Mouse (Mus musculus) forebrain, embryonic 12.5 days (tissue): ENCODE measurements around the gene Ankrd22. TPM values are rescaled to one million over a fixed set of nuclear protein-coding genes. Genes with fewer than 3 reads are reported as not detected.
"Not testable (repeated sequence)": the region's sequence is repeated elsewhere in the genome, so short reads cannot be mapped to it uniquely, and the experiment has no call there.

Experiments used
- ATAC-seq: fragments of 200-750 bp; cut with Nextera tagmentation; 2 replicates; pipeline ENCODE4 v1.8.0; 2017; ENCODE audit warnings: moderate TSS enrichment; ENCODE audit not compliant: low FRiP score
- H3K27ac ChIP-seq: fragments of 300-500 bp; sonication (generic); 2 replicates; pipeline ENCODE4 v1.5.1; 2016; ENCODE audit warnings: mild to moderate bottlenecking
- H3K27me3 ChIP-seq: fragments of 300-500 bp; sonication (generic); 2 replicates; pipeline ENCODE4 v1.6.1; 2016; ENCODE audit warnings: mild to moderate bottlenecking
- H3K36me3 ChIP-seq: fragments of 300-500 bp; sonication (generic); replicated peaks from 2 replicates; pipeline ENCODE4 v1.6.1; 2016; ENCODE audit warnings: mild to moderate bottlenecking
- H3K4me1 ChIP-seq: fragments of 300-500 bp; sonication (generic); 2 replicates; pipeline ENCODE4 v1.6.1; 2016
- H3K4me2 ChIP-seq: fragments of 300-500 bp; sonication (generic); 2 replicates; pipeline ENCODE4 v1.6.1; 2016; ENCODE audit warnings: mild to moderate bottlenecking, moderate library complexity
- H3K4me3 ChIP-seq: fragments of 300-500 bp; sonication (generic); replicated peaks from 2 replicates; pipeline ENCODE4 v1.5.1; 2016; ENCODE audit warnings: mild to moderate bottlenecking
- H3K9ac ChIP-seq: fragments of 300-500 bp; sonication (generic); 2 replicates; pipeline ENCODE4 v1.6.1; 2016; ENCODE audit warnings: mild to moderate bottlenecking
- H3K9me3 ChIP-seq: fragments of 300-500 bp; sonication (generic); 2 replicates; pipeline ENCODE4 v1.6.1; 2016
- WGBS: fragments of 180-500 bp; shearing (Covaris S2); methylation state at CpG from one replicate; pipeline ENCODE4 v1.1.7; 2016; 5-methylcytosine and 5-hydroxymethylcytosine counted together
- polyA plus RNA-seq: library from polyadenylated mRNA; unstranded; fragments of >200 nt; fragmentation: Nextera tagmentation; extraction: Ambion mirVana; gene quantifications from 2 replicates; pipeline ENCODE4 v1.2.1, GENCODE M21; 2016

Ankrd22 gene
- not detected in 2 replicates for polyA plus RNA-seq

DNA sequence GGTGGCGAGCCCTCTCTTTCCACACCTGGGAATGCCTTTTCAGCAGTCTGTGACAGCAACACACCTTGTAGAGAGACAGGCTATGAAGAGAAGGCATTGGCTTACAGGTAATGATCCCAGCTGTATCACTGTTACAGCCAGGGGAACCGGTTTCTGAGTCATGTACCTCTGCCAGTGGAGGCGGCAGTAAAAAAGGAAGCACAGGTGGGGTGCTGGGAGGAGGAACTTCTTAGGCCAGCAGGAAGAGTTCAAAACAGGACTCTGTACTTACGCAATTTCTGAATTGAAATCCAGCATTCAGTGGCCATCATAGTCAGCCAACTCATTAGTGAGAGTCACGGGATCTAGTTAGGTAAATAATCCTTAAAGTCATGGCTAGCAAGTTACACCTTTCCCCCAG, at the start of gene Ankrd22:
Ankrd22 (minus strand) TSS at position 163 of the 400 bp plus-strand sequence.
- no peak for ATAC-seq
- Histone ChIP-seq H3K9me3 (no peaks in the 10 kb centered on the region), H3K36me3 (no peaks in the 10 kb centered on the region), H3K9ac (no peak within 1 kb of the TSS), H3K4me1 (no peaks in the 10 kb centered on the region; the same call in 1 of the 2 replicates), H3K4me3 (no peak within 1 kb of the TSS), H3K4me2 (no peak within 1 kb of the TSS), H3K27me3 (no peaks in the 10 kb centered on the region), H3K27ac (no peak within 1 kb of the TSS)
- WGBS = 76% methylated on average over 5 of the region's 5 CpGs

DNA sequence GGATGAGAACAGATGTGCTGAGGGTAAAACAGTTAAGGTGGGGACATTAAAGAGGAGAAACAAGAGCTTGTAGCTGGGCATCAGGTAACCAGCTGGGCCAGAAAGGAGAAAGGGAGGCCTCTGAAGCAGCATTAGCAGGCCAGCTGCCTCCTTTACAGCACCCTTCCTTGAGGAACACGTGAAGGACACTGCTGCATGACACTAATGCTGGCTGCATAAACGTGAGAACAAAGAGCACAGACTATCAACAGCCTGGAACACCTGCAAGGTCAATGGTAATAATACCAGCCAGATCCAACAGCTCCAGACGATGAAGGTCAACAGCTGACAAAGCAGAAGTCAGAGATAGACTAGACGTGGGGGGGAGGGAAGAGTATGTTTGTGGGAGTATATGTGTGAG, 48.3 kb upstream of the Ankrd22 start:
- 80% methylated on average over 4 of the region's 4 CpGs for WGBS
- H3K4me2 ChIP-seq = no peak overlapping the region
- no peak overlapping the region for H3K27ac ChIP-seq
- no peaks in the 10 kb centered on the region for H3K9me3 ChIP-seq
- no peak for ATAC-seq
- no peaks in the 10 kb centered on the region for H3K4me1 ChIP-seq
- no peaks in the 10 kb centered on the region for H3K27me3 ChIP-seq
- no peak overlapping the region for H3K9ac ChIP-seq
- H3K36me3 ChIP-seq = no peaks in the 10 kb centered on the region
- H3K4me3 ChIP-seq = no peak overlapping the region

DNA sequence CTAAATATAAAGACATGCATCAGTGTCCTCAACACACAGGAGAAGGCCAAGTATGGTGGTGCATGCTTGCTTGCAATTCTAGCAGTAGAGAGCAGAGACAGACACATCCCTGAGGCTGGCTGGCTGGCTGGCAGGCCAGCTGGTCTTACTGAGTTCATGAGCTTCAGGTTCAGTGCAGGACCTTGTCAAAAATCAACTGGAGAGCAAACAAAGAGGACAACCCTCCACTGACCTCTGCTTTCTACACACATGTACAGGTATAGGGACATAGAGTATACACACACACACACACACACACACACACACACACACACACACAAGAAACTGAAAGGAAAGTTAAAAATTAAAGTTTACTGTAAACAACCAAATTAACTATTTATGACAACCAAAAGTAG, 47.4 kb upstream of the Ankrd22 start:
- H3K9ac ChIP-seq = no peak overlapping the region
- no peak for ATAC-seq

DNA sequence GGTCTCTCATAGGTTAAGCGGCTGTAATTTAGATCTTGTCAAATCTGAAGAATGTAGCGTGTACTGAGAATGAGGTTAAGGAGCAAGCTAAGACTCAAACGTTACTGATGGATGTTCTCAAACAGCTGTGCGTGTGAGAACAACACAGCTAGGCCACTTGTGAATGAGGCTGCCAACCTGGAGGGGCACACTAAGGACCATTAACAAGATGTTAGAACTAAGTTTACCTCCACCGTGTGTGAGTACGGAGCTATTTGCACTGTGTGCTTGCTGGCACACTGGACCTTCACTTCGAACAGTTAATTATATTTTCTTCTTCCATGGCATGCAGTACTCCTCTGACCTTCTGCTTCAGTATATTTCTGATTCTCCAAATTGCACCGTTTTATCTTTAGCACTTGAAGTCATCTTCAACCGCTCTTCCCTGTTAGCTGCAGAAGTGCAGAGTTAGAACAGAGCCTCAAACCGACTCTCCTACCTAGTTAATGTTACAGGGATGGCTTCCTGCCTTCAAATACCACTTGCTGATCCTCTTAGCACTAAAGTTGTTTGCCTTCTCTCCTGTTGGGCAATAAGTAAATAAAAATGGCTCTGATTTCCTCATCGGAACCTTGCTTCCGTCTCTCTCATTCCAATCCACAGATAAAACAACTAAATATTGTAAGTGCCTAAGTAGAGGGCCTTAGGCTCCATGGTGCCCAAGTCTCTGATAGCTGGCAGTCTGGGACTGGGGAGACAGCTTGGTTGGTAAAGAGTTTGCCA, 46.8 kb upstream of the Ankrd22 start:
- Histone ChIP-seq H3K27ac (no peak overlapping the region), H3K4me3 (no peak overlapping the region), H3K4me1 (no peaks in the 10 kb centered on the region), H3K4me2 (no peak overlapping the region), H3K27me3 (no peaks in the 10 kb centered on the region), H3K9ac (no peak overlapping the region), H3K36me3 (no peaks in the 10 kb centered on the region), H3K9me3 (no peaks in the 10 kb centered on the region)
- ATAC-seq = no peak
- WGBS = 90% methylated on average over 12 of the region's 12 CpGs

More for the DNA sequence above, 47.4 kb upstream of the Ankrd22 start:
- Histone ChIP-seq H3K9me3 (no peaks in the 10 kb centered on the region), H3K27me3 (no peaks in the 10 kb centered on the region), H3K27ac (no peak overlapping the region), H3K4me1 (no peaks in the 10 kb centered on the region), H3K4me3 (no peak overlapping the region), H3K4me2 (no peak overlapping the region), H3K36me3 (no peaks in the 10 kb centered on the region)

DNA sequence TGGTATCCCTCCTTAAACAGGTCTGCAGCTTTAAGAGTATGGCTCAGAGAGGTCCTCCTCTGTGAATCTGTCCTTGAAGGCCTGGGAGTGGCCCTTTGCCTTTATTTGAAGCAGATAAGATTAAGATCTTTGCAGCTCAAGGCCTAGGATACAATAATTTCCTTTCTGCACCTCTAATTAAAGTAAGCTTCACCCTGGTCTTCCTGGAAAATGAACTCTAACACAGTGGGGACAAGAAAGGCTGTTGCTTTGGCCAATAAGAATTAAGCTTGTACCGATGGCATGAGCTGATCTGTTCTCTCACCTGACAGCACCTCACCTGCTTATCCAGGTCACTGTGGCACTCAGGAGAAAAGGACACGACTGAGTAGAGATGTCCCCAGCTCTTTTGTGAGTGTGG, 45.0 kb upstream of the Ankrd22 start:
- Histone ChIP-seq H3K4me1 (no peaks in the 10 kb centered on the region), H3K9me3 (no peaks in the 10 kb centered on the region), H3K27me3 (no peaks in the 10 kb centered on the region), H3K36me3 (no peaks in the 10 kb centered on the region), H3K4me2 (no peak overlapping the region), H3K27ac (no peak overlapping the region), H3K9ac (no peak overlapping the region), H3K4me3 (no peak overlapping the region)
- 62% methylated on average over 2 of the region's 2 CpGs for WGBS
- no peak for ATAC-seq

DNA sequence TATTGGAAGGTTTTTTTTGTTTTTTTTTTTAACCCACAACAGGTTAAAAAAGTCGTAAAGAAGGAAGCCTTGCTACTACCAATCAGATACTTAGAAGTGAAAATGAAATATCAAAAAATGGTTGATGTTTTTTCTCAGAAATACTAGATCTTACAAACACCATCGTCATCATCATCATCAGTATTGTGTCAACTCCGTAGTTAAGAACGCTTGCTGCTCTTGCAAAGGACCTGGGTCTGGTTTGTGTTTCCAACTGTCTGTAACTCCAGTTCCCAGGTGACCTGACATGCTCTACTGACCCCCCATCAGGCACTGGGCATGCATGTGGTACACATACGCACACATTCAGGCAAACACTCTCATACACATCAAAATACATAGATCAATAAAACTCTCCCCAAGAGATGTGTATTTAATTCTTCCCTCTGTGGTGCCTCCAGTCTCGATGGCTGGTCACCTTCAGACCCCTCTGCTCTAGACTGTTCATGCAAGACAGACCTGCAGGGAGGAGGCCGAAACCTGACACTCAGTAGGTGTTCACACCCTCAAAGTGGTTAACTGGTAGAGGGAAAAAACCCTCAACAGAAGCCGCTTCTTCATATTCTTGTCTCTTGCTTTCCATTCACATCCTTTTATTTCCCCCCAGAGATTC, 44.2 kb upstream of the Ankrd22 start:
- Histone ChIP-seq H3K36me3 (no peaks in the 10 kb centered on the region), H3K4me3 (no peak overlapping the region), H3K27me3 (no peaks in the 10 kb centered on the region), H3K27ac (no peak overlapping the region), H3K4me2 (no peak overlapping the region), H3K4me1 (no peaks in the 10 kb centered on the region), H3K9me3 (no peaks in the 10 kb centered on the region), H3K9ac (no peak overlapping the region)
- 89% methylated on average over 8 of the region's 8 CpGs for WGBS
- ATAC-seq = no peak

DNA sequence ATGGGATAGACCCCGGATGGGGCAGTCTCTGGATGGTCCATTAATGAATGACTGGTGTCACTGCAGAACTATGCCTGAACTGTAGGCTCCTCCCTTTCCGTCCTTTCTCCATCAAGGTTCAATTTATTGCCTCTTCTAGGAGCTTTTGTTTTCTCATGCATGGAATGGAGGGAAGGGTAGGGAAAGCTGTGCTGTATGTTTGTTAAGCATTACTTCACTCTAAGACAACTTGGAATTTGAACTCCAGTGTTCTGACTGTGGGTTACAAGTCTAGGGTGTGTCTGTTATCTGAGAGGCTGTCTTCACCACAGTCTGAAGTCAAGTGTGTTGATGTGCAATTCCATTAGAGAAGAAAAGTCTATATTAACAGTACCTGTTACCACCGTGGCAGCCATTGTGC, 43.2 kb upstream of the Ankrd22 start:
- ATAC-seq = no peak
- no peaks in the 10 kb centered on the region for H3K9me3 ChIP-seq
- no peak overlapping the region for H3K27ac ChIP-seq
- no peaks in the 10 kb centered on the region for H3K27me3 ChIP-seq
- no peak overlapping the region for H3K9ac ChIP-seq
- H3K36me3 ChIP-seq = no peaks in the 10 kb centered on the region
- H3K4me1 ChIP-seq = no peaks in the 10 kb centered on the region
- WGBS = 89% methylated on average over 3 of the region's 3 CpGs
- no peak overlapping the region for H3K4me2 ChIP-seq
- H3K4me3 ChIP-seq = no peak overlapping the region

DNA sequence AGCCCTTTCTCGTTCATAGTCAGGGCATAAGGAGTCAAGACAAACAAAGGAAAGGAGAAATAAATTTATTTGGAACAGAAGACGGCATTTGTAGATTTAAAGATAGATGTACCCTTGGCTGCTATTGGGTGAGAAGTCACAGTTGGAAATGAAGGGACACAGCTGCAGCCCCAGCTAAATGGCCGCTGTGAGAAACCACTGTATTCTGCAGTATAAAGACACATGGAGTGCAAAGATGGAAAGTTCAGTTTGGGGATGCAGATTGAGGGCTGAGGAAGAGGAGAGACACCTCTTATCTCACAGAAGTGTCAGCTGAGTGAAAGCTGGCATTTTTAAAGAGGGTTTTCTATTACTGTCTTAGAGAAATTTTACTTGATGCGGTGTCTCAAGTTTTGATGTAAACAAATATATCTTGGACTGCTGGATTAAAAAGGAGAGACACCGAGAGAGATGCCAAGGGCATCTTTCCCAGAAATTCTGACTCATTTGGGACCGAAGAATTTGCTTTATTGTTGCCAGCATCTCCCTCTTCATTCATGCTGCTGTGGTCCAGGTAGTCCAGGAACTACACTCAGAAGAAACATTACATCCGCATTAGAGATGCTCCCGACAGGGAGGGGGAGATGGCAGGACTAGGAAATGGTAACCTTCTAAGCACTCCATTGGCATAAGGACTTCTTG, 41.0 kb upstream of the Ankrd22 start:
- no peaks in the 10 kb centered on the region for H3K36me3 ChIP-seq
- no peaks in the 10 kb centered on the region for H3K27me3 ChIP-seq
- H3K9ac ChIP-seq = no peak overlapping the region
- H3K9me3 ChIP-seq = no peaks in the 10 kb centered on the region
- H3K27ac ChIP-seq = no peak overlapping the region
- no peak overlapping the region for H3K4me3 ChIP-seq
- 86% methylated on average over 8 of the region's 8 CpGs for WGBS
- H3K4me1 ChIP-seq = no peaks in the 10 kb centered on the region
- no peak for ATAC-seq
- H3K4me2 ChIP-seq = no peak overlapping the region

DNA sequence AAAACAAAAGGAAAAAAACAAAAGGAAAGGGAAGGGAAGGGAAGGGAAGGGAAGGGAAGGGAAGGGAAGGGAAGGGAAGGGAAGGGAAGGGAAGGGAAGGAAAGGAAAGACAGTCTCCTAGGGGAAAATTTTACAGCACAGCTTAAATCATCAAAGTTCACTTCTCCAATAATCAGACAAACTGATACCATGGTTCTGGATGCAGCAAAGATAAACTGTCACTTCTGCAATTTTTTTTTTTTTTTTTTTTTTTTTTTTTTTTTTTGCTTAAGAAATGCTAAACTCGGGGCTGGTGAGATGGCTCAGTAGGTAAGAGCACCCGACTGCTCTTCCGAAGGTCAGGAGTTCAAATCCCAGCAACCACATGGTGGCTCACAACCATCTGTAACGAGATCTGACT, 40.3 kb upstream of the Ankrd22 start:
- H3K9me3 ChIP-seq, H3K4me2 ChIP-seq, H3K4me3 ChIP-seq, H3K27me3 ChIP-seq, ATAC-seq, H3K36me3 ChIP-seq, H3K4me1 ChIP-seq, H3K9ac ChIP-seq, H3K27ac ChIP-seq: not testable (repeated sequence)
- WGBS = 88% methylated on average over 4 of the region's 4 CpGs

DNA sequence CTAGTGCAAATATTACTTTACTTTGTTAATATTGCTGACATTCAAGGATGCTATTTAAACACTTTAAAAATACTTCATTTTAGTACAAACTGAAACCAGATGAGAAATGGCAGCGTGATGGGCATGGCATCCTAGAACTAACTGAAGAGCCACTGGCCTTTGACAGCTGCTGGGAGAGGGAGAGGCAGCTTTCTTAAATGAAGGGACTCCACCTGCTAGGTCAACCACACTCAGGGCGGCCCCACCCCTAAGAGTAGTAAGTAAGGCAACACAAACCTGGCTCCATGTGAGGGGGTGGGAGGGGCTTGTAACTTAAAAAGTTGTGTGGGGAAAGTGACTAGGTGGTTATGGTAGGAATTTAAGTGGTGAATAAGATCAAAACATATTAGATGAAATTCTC, 36.8 kb upstream of the Ankrd22 start:
- Histone ChIP-seq H3K9ac (no peak overlapping the region), H3K4me1 (no peaks in the 10 kb centered on the region), H3K4me3 (no peak overlapping the region), H3K36me3 (no peaks in the 10 kb centered on the region), H3K27me3 (no peaks in the 10 kb centered on the region), H3K9me3 (no peaks in the 10 kb centered on the region), H3K27ac (no peak overlapping the region), H3K4me2 (no peak overlapping the region)
- ATAC-seq = no peak
- WGBS = 87% methylated on average over 2 of the region's 2 CpGs

DNA sequence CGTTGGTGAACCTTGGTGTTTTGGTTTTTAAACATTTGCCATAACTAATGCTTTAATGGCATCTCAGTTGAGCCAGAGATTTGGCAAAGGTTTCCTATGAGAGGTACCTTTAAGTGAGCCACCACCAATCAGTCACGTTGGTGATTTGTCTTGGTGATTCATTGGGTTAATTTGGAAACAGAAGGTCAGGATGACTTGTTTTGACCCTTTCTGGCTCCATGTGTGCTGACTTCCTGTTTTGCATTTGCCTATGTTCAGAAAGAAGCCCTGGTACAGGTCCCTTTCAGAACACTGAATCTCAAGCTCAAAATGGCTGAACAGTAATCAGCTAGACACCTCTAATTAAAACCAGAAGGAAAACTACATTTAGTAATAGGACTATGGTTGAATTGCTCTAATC, 33.6 kb upstream of the Ankrd22 start:
- no peaks in the 10 kb centered on the region for H3K27me3 ChIP-seq
- no peak overlapping the region for H3K27ac ChIP-seq
- no peaks in the 10 kb centered on the region for H3K9me3 ChIP-seq
- ATAC-seq = no peak
- no peaks in the 10 kb centered on the region for H3K4me1 ChIP-seq
- WGBS = 78% methylated on average over 2 of the region's 2 CpGs
- H3K4me2 ChIP-seq = no peak overlapping the region
- no peak overlapping the region for H3K4me3 ChIP-seq
- no peaks in the 10 kb centered on the region for H3K36me3 ChIP-seq
- no peak overlapping the region for H3K9ac ChIP-seq

DNA sequence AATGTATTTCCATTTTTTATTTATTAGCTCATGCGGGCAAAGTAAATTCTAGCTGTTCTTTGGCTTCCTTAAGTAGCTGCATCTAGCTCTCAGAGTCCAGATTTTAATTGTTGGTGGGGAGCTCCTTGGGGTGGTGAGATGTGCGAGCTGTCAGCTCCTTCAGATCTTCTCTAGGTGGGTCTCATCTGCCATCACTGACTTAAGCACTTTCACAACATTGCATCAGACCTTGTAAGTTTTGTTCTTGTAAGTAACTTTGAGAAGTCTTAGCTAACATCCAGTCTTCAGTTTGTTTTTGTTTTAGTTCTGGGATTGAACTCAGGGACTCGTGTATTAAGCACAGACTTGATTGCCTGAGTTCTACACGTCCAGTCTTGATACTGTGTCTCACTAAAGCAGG, 33.0 kb upstream of the Ankrd22 start:
- H3K27ac ChIP-seq = no peak overlapping the region
- H3K9ac ChIP-seq = no peak overlapping the region
- no peak for ATAC-seq
- no peaks in the 10 kb centered on the region for H3K4me1 ChIP-seq
- no peak overlapping the region for H3K4me3 ChIP-seq
- WGBS = 88% methylated on average over 4 of the region's 4 CpGs
- H3K36me3 ChIP-seq = no peaks in the 10 kb centered on the region
- no peaks in the 10 kb centered on the region for H3K27me3 ChIP-seq
- no peaks in the 10 kb centered on the region for H3K9me3 ChIP-seq
- no peak overlapping the region for H3K4me2 ChIP-seq

DNA sequence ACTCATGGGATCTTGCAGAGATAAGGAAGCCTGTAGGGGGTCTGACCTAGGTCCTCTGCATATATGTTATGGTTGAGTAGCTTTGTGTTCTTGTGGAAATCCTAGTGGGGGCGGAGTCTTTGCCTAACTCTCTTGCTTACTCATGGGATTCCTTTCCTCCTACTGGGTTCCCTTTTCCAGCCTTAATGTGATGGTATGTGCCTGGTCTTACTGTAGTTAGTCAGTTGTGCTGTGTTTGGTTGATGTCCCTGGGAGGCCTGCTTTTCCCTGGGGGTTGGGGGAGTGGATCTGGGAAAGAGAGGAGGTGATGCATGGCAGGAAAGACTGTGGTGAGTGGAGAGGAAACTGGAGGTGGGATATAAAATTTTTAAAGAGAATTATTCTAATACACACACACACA, 32.2 kb upstream of the Ankrd22 start:
- H3K4me1 ChIP-seq = no peaks in the 10 kb centered on the region
- no peak overlapping the region for H3K4me3 ChIP-seq
- ATAC-seq = no peak
- H3K9me3 ChIP-seq = no peaks in the 10 kb centered on the region
- WGBS = 84% methylated on average over 1 of the region's 1 CpGs
- no peak overlapping the region for H3K27ac ChIP-seq
- H3K9ac ChIP-seq = no peak overlapping the region
- H3K27me3 ChIP-seq = no peaks in the 10 kb centered on the region
- H3K36me3 ChIP-seq = no peaks in the 10 kb centered on the region
- H3K4me2 ChIP-seq = no peak overlapping the region
